Mouse (Mus musculus) MEL (cell line): Measurements from ENCODE around the gene Cdh4.

Experiments
- CTCF ChIP-seq, 3 experiments: IDR thresholded peaks in 2 of 3; conservative IDR thresholded peaks in 1 of 3; 2 replicates each; pipeline ENCODE4 v1.5.1; 2011 to 2012; ENCODE audit warnings: low read length in 3 of 3, low read depth in 2 of 3, mild to moderate bottlenecking in 2 of 3, improper control_type of control experiment in 1 of 3, inconsistent platforms in 1 of 3, mixed read lengths in 1 of 3, moderate library complexity in 1 of 3; ENCODE audit not compliant: control insufficient read depth in 1 of 3, insufficient read depth in 1 of 3, poor library complexity in 1 of 3, severe bottlenecking in 1 of 3
- POLR2A ChIP-seq, 2 experiments: IDR thresholded peaks; 2 replicates each; pipeline ENCODE4 v1.6.1; 2011 to 2012; ENCODE audit warnings: low read length in 2 of 2, mild to moderate bottlenecking in 2 of 2, control low read depth in 1 of 2, improper control_type of control experiment in 1 of 2, low read depth in 1 of 2, moderate library complexity in 1 of 2; ENCODE audit not compliant: control insufficient read depth in 1 of 2, insufficient read depth in 1 of 2, poor library complexity in 1 of 2

- TF ChIP-seq POLR2A (IDR thresholded peaks at IDR 0.05; ENCODE audit: control insufficient read depth in 1 of 2, insufficient read depth in 1 of 2, low read depth in 1 of 2, low read length in 2 of 2, poor library complexity in 1 of 2) (no peak), CTCF (IDR thresholded peaks at IDR 0.05 in 2 of 3, conservative IDR thresholded peaks at IDR 0.05 in 1 of 3; ENCODE audit: control insufficient read depth in 1 of 3, insufficient read depth in 1 of 3, low read depth in 2 of 3, low read length in 3 of 3, poor library complexity in 1 of 3, severe bottlenecking in 1 of 3) (no peak)
Measured at GRCm38 (mm10) chr2:179591661-179592060, 149.4 kb downstream of the Cdh4 start.
